Mouse (Mus musculus) limb, embryonic 12.5 days (tissue): ENCODE data around the gene Phldb3. TPM values are rescaled to one million over a fixed set of nuclear protein-coding genes. Genes with fewer than 3 reads are reported as not detected.

Experiments used
- ATAC-seq: fragments of 200-750 bp; cut with Nextera tagmentation; 2 replicates; pipeline ENCODE4 v1.8.0; 2017; ENCODE audit warnings: low read depth, moderate TSS enrichment; ENCODE audit not compliant: insufficient number of reproducible peaks, insufficient read depth, low FRiP score, low TSS enrichment
- H3K27ac ChIP-seq: fragments of 300-500 bp; sonication (generic); 2 replicates; pipeline ENCODE4 v1.5.1; 2016; ENCODE audit warnings: mild to moderate bottlenecking, moderate library complexity
- H3K27me3 ChIP-seq: fragments of 300-500 bp; sonication (generic); 2 replicates; pipeline ENCODE4 v1.6.1; 2016; ENCODE audit warnings: mild to moderate bottlenecking, moderate library complexity
- H3K36me3 ChIP-seq: fragments of 300-500 bp; sonication (generic); 2 replicates; pipeline ENCODE4 v1.6.1; 2016; ENCODE audit warnings: mild to moderate bottlenecking, moderate library complexity
- H3K4me1 ChIP-seq: fragments of 300-500 bp; sonication (generic); replicated peaks from 2 replicates; pipeline ENCODE4 v1.6.1; 2016
- H3K4me2 ChIP-seq: fragments of 300-500 bp; sonication (generic); 2 replicates; pipeline ENCODE4 v1.6.1; 2016; ENCODE audit warnings: mild to moderate bottlenecking, moderate library complexity
- H3K4me3 ChIP-seq: fragments of 300-500 bp; sonication (generic); replicated peaks from 2 replicates; pipeline ENCODE4 v1.5.1; 2016; ENCODE audit warnings: mild to moderate bottlenecking
- H3K9ac ChIP-seq: fragments of 300-500 bp; sonication (generic); replicated peaks from 2 replicates; pipeline ENCODE4 v1.6.1; 2016; ENCODE audit warnings: mild to moderate bottlenecking, moderate library complexity
- H3K9me3 ChIP-seq: fragments of 300-500 bp; sonication (generic); 2 replicates; pipeline ENCODE4 v1.6.1; 2016; ENCODE audit warnings: mild to moderate bottlenecking, moderate library complexity
- WGBS: fragments of 180-500 bp; shearing (Covaris S2); methylation state at CpG from one replicate; pipeline ENCODE4 v1.1.7; 2016; 5-methylcytosine and 5-hydroxymethylcytosine counted together
- polyA plus RNA-seq: library from polyadenylated mRNA; unstranded; fragments of >200 nt; fragmentation: Nextera tagmentation; extraction: Ambion mirVana; gene quantifications from 2 replicates; pipeline ENCODE4 v1.2.1, GENCODE M21; 2016

Phldb3 gene
- 0.18 and 0.20 TPM in 2 replicates for polyA plus RNA-seq

- no peak within 1 kb of the TSS for H3K27ac ChIP-seq
- no peak for ATAC-seq
These were observed at the start of gene Phldb3 for GRCm38 (mm10) chr7:24610144-24610878. Gene Phldb3, plus strand, starts transcription at chr7:24610763.

GRCm38 (mm10) chr7:24561450-24561849 is 49.1 kb upstream of the Phldb3 start:
- 95% methylated on average over 4 of the region's 4 CpGs for WGBS
- no peak for ATAC-seq
- H3K4me1 ChIP-seq = no peaks in the 10 kb centered on the region
- H3K4me2 ChIP-seq = no peak overlapping the region
- no peak overlapping the region for H3K4me3 ChIP-seq
- H3K9ac ChIP-seq = no peak overlapping the region
- no peak overlapping the region for H3K27ac ChIP-seq
- peaks cover 83% of the 10 kb centered on the region for H3K36me3 ChIP-seq
- H3K9me3 ChIP-seq = no peaks in the 10 kb centered on the region
- H3K27me3 ChIP-seq = no peaks in the 10 kb centered on the region

More at GRCm38 (mm10) chr7:24610144-24610878, at the start of gene Phldb3:
- Histone ChIP-seq H3K4me1 (peaks cover 24% of the 10 kb centered on the region), H3K27me3 (peaks cover 62% of the 10 kb centered on the region), H3K4me2 (peak within 1 kb of the TSS; percentile 58), H3K4me3 (peak within 1 kb of the TSS; percentile 38), H3K36me3 (peaks cover 25% of the 10 kb centered on the region; the same call in 1 of the 2 replicates), H3K9me3 (no peaks in the 10 kb centered on the region), H3K9ac (0 out of 2 replicates have a peak within 1 kb of the TSS, but pooled peaks have one; percentile 18)
- 3% methylated on average over 27 of the region's 27 CpGs for WGBS

GRCm38 (mm10) chr7:24563191-24563836 is 47.2 kb upstream of the Phldb3 start:
- Histone ChIP-seq H3K9ac (no peak overlapping the region), H3K4me1 (no peaks in the 10 kb centered on the region), H3K27ac (no peak overlapping the region), H3K4me2 (no peak overlapping the region), H3K4me3 (no peak overlapping the region), H3K27me3 (no peaks in the 10 kb centered on the region), H3K36me3 (peaks cover 97% of the 10 kb centered on the region), H3K9me3 (no peaks in the 10 kb centered on the region)
- no peak for ATAC-seq
- 89% methylated on average over 8 of the region's 8 CpGs for WGBS

DNA sequence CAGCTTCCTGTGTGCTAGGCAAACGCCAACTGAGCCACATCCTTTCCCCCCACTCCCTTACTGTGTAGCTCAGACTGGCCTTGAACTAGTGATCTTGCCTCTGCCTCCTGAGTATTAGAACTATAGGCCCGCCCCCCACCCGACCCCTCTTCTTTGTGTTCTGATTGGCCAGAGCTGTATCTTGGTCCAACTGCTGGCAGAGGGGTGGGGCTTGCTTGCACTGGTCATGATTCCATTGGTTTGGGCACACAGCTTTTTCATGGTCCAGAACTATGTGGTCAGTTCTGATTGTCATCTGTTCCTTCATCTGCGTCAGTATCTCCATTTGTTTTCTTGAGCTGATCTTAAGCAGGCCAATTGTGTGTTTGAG is 46.7 kb upstream of the Phldb3 start:
- no peak for ATAC-seq
- H3K9ac ChIP-seq = no peak overlapping the region
- H3K9me3 ChIP-seq = no peaks in the 10 kb centered on the region
- H3K4me1 ChIP-seq = no peaks in the 10 kb centered on the region
- no peak overlapping the region for H3K4me2 ChIP-seq
- H3K27me3 ChIP-seq = no peaks in the 10 kb centered on the region
- H3K27ac ChIP-seq = no peak overlapping the region
- WGBS = 90% methylated on average over 4 of the region's 4 CpGs
- H3K4me3 ChIP-seq = no peak overlapping the region
- peaks cover 97% of the 10 kb centered on the region for H3K36me3 ChIP-seq

- Histone ChIP-seq H3K27me3 (no peaks in the 10 kb centered on the region), H3K4me1 (no peaks in the 10 kb centered on the region), H3K9me3 (no peaks in the 10 kb centered on the region), H3K4me3 (no peak overlapping the region), H3K27ac (no peak overlapping the region), H3K4me2 (no peak overlapping the region), H3K36me3 (peaks cover 97% of the 10 kb centered on the region), H3K9ac (no peak overlapping the region)
- no peak for ATAC-seq
- 64% methylated on average over 6 of the region's 6 CpGs for WGBS
These were observed 45.8 kb upstream of the Phldb3 start for GRCm38 (mm10) chr7:24564607-24565265.

DNA sequence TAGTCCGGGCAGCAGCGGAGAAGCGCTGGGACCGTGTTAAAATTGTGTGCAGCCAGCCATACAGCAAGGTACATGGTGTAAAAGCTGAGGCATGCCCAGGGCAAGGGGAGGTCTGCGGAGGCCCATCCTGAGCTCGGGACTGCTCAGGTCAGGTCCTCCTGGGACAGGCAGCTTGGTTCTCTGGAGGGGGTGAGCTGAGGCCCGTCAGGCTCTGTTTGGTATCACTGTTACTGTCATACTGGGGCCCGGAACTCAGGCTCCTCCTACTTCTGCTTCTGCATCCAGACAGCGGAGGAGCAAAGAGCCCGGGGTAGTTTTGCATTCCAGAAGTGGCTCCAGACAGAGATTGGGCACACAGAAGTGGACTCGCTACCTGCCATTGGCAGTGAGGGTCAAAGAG is 44.9 kb upstream of the Phldb3 start:
- Histone ChIP-seq H3K9ac (no peak overlapping the region), H3K4me1 (no peaks in the 10 kb centered on the region), H3K4me3 (no peak overlapping the region), H3K27me3 (no peaks in the 10 kb centered on the region), H3K36me3 (peaks cover 97% of the 10 kb centered on the region), H3K27ac (no peak overlapping the region), H3K9me3 (no peaks in the 10 kb centered on the region), H3K4me2 (no peak overlapping the region)
- WGBS = 95% methylated on average over 11 of the region's 11 CpGs
- ATAC-seq = no peak

DNA sequence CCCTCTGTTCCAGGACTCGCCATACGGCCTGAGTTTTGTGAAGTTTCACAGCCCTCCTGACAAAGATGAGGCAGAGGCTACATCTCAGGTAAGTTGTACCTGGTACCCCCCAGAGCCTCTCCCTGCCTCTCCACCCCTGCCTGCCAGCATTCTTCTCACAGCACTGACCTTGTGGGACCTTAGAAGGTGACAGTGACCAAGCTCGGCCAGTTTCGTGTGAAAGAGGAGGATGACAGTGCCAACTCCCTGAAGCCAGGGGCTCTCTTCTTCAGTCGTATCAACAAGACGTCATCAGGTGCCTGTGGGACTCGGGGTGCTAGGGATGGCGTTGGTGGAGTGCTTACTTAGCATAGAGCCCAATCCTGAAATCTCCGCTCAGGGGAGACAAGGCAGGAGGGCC is 44.4 kb upstream of the Phldb3 start:
- Histone ChIP-seq H3K9me3 (no peaks in the 10 kb centered on the region), H3K9ac (no peak overlapping the region), H3K27ac (no peak overlapping the region), H3K4me3 (no peak overlapping the region), H3K4me2 (no peak overlapping the region), H3K27me3 (no peaks in the 10 kb centered on the region), H3K36me3 (peaks cover 97% of the 10 kb centered on the region), H3K4me1 (no peaks in the 10 kb centered on the region)
- ATAC-seq = no peak
- 94% methylated on average over 9 of the region's 9 CpGs for WGBS

- Histone ChIP-seq H3K4me2 (no peak overlapping the region), H3K4me3 (no peak overlapping the region), H3K36me3 (peaks cover 97% of the 10 kb centered on the region), H3K27me3 (no peaks in the 10 kb centered on the region), H3K27ac (no peak overlapping the region), H3K4me1 (no peaks in the 10 kb centered on the region), H3K9me3 (no peaks in the 10 kb centered on the region), H3K9ac (no peak overlapping the region)
- 93% methylated on average over 4 of the region's 4 CpGs for WGBS
- ATAC-seq = no peak
These were observed 42.1 kb upstream of the Phldb3 start for GRCm38 (mm10) chr7:24568512-24568911.

DNA sequence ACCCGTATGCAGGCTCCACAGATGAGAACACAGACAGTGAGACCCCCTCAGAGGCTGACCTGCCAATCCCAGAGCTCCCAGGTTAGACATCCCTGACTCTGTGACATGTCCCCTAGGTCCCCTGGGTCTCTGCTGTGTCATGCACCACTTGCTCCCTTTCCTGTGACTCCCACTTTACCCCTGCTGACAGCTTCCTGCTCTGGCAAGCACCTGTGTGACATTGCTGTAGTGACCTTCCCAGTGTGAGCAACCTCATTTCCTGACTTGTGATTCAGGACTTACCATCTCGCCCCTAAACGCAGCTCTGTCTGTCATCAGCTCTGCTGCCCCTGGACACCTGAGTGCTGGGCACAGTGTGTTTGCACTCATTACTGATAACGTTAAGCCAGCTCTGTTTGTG is 39.5 kb upstream of the Phldb3 start:
- H3K4me1 ChIP-seq = no peaks in the 10 kb centered on the region
- no peak overlapping the region for H3K4me3 ChIP-seq
- 75% methylated on average over 4 of the region's 4 CpGs for WGBS
- no peaks in the 10 kb centered on the region for H3K27me3 ChIP-seq
- no peak overlapping the region for H3K4me2 ChIP-seq
- H3K9ac ChIP-seq = no peak overlapping the region
- H3K27ac ChIP-seq = no peak overlapping the region
- H3K36me3 ChIP-seq = peaks cover 80% of the 10 kb centered on the region
- ATAC-seq = no peak
- no peaks in the 10 kb centered on the region for H3K9me3 ChIP-seq

DNA sequence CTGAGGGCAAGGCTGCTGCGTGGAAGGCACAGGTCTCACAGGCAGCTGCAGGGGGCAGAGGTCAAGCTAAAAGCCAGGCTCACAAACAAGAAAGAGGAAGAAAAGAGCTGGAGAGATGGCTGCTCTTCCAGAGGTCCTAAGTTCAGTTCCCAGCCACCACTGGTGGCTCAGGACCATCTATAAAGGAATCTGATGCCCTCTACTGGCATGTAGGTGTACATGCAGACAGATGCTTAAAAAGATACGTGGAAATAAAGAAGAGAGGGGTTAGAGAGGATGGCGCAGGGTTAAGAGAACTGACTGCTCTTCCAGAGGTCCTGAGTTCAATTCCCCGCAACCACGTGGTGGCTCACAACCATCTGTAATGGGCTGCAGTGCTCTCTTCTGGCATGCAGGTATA is 38.1 kb upstream of the Phldb3 start:
- H3K27me3 ChIP-seq = no peaks in the 10 kb centered on the region
- peaks cover 67% of the 10 kb centered on the region for H3K36me3 ChIP-seq
- no peak for ATAC-seq
- H3K9me3 ChIP-seq = no peaks in the 10 kb centered on the region
- H3K27ac ChIP-seq = no peak overlapping the region
- no peak overlapping the region for H3K9ac ChIP-seq
- WGBS = 63% methylated on average over 5 of the region's 5 CpGs
- no peak overlapping the region for H3K4me2 ChIP-seq
- H3K4me1 ChIP-seq = no peaks in the 10 kb centered on the region
- H3K4me3 ChIP-seq = no peak overlapping the region

DNA sequence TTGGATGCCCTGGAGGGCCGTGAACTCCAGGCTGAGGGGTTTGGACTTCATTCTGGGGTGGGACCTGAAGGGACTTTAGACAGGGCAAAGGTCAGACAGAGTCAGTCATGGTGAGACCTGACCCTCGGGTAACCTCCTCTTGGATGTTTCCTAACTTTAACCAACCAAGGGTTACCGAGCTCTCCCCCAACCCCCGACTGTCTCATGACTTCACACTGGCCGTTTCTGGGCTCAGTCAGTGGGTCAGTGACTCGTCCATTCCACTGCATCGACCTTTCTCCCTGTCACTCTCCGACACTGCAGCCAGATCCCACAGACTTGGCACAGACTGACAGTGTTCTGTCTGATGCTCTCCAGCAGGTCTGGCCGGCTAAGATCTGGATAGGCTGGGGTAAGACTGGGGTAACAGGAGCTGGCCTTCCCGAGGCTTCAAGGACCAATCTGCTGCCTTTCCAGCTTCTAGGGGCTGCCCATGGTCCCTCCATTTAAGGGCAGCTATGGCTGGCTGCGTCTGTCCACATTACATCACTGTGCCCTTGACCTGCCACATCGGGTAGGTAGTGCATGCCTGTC is 36.3 kb upstream of the Phldb3 start:
- WGBS = 63% methylated on average over 12 of the region's 12 CpGs
- Histone ChIP-seq H3K4me1 (no peaks in the 10 kb centered on the region), H3K9me3 (no peaks in the 10 kb centered on the region), H3K9ac (no peak overlapping the region), H3K36me3 (peaks cover 48% of the 10 kb centered on the region), H3K27me3 (no peaks in the 10 kb centered on the region), H3K4me3 (no peak overlapping the region), H3K4me2 (no peak overlapping the region), H3K27ac (no peak overlapping the region)
- ATAC-seq = no peak
